Mouse (Mus musculus) CH12.LX (cell line): ENCODE data around the gene Prkca. TPM values are rescaled to one million over a fixed set of nuclear protein-coding genes. Genes with fewer than 3 reads are reported as not detected.

Experiments
- DNase-seq: peaks from one replicate; pipeline ENCODE4 v3.0.0-alpha.2; 2013; ENCODE audit errors: extremely low read depth
- H3K27ac ChIP-seq: 2 replicates; pipeline ENCODE4 v1.5.1; 2012; ENCODE audit warnings: low read depth, mild to moderate bottlenecking, control low read depth, moderate library complexity; ENCODE audit not compliant: insufficient read depth
- H3K27me3 ChIP-seq: replicated peaks from 2 replicates; pipeline ENCODE3; 2012; ENCODE audit warnings: inconsistent platforms
- H3K36me3 ChIP-seq, 2 experiments: replicated peaks in 1 of 2; 2 replicates each; pipeline versions ENCODE3 to v1.6.1; 2012; ENCODE audit warnings: inconsistent platforms in 1 of 2, low read length in 1 of 2, mild to moderate bottlenecking in 1 of 2, mixed read lengths in 1 of 2, moderate library complexity in 1 of 2; ENCODE audit not compliant: control insufficient read depth in 1 of 2, insufficient read depth in 1 of 2
- H3K4me1 ChIP-seq, 2 experiments: 2 replicates each; pipeline ENCODE4 v1.6.1; 2012; ENCODE audit warnings: inconsistent platforms in 1 of 2, moderate library complexity in 1 of 2; ENCODE audit not compliant: insufficient read depth in 2 of 2, control insufficient read depth in 1 of 2
- H3K4me2 ChIP-seq: 2 replicates; pipeline ENCODE4 v1.6.1; 2012; ENCODE audit warnings: low read depth, mild to moderate bottlenecking, control low read depth; ENCODE audit not compliant: poor library complexity, insufficient read depth, severe bottlenecking
- H3K4me3 ChIP-seq, 3 experiments: fragments of 150-350 bp in 1 of 3; sonication (generic) in 1 of 3; replicated peaks in 1 of 3; 2 replicates each; pipeline versions ENCODE3 to v1.5.1; 2011 to 2012; ENCODE audit warnings: low read depth in 2 of 3, low read length in 2 of 3, mild to moderate bottlenecking in 2 of 3, moderate library complexity in 2 of 3, control low read depth in 1 of 3, improper control_type of control experiment in 1 of 3, inconsistent platforms in 1 of 3, mixed read lengths in 1 of 3; ENCODE audit not compliant: poor library complexity in 1 of 3
- H3K79me2 ChIP-seq: replicated peaks from 2 replicates; pipeline ENCODE4 v1.6.1; 2012; ENCODE audit warnings: mild to moderate bottlenecking, moderate library complexity; ENCODE audit not compliant: control insufficient read depth, poor library complexity, insufficient read depth, severe bottlenecking; ENCODE audit errors: extremely low read depth
- H3K9ac ChIP-seq: 2 replicates; pipeline ENCODE4 v1.6.1; 2012; ENCODE audit warnings: low read depth, mild to moderate bottlenecking, control low read depth, moderate library complexity; ENCODE audit not compliant: insufficient read depth
- H3K9me3 ChIP-seq: replicated peaks from 2 replicates; pipeline ENCODE3; 2012; ENCODE audit warnings: low read length, inconsistent platforms, mixed read lengths
- BHLHE40 ChIP-seq: IDR thresholded peaks from 2 replicates; pipeline ENCODE4 v1.6.1; 2011; ENCODE audit warnings: mild to moderate bottlenecking, low read depth, low read length, improper control_type of control experiment
- CHD2 ChIP-seq: IDR thresholded peaks from 2 replicates; pipeline ENCODE4 v1.6.1; 2011; ENCODE audit warnings: low read length, improper control_type of control experiment
- CTCF ChIP-seq, 2 experiments: IDR thresholded peaks in 1 of 2; conservative IDR thresholded peaks in 1 of 2; 2 replicates each; pipeline ENCODE4 v1.5.1; 2011 to 2012; ENCODE audit warnings: low read depth in 2 of 2, low read length in 2 of 2, improper control_type of control experiment in 1 of 2, inconsistent platforms in 1 of 2, mild to moderate bottlenecking in 1 of 2, moderate library complexity in 1 of 2
- E2F4 ChIP-seq: IDR thresholded peaks from 2 replicates; pipeline ENCODE4 v1.6.1; 2011; ENCODE audit warnings: low read depth, low read length, improper control_type of control experiment; ENCODE audit not compliant: insufficient replicate concordance
- ELF1 ChIP-seq: IDR thresholded peaks from 2 replicates; pipeline ENCODE4 v1.6.1; 2014; ENCODE audit warnings: low read depth, mild to moderate bottlenecking, inconsistent platforms, low read length, improper control_type of control experiment
- EP300 ChIP-seq: IDR thresholded peaks from 2 replicates; pipeline ENCODE4 v1.6.1; 2011; ENCODE audit warnings: low read length, improper control_type of control experiment
- ETS1 ChIP-seq: conservative IDR thresholded peaks from 2 replicates; pipeline ENCODE4 v1.6.1; 2012; ENCODE audit warnings: low read depth, mild to moderate bottlenecking, inconsistent platforms, low read length, improper control_type of control experiment, moderate library complexity
- GABPA ChIP-seq: IDR thresholded peaks from 2 replicates; pipeline ENCODE4 v1.6.1; 2012; ENCODE audit warnings: low read depth, low read length, improper control_type of control experiment, inconsistent platforms; ENCODE audit not compliant: insufficient replicate concordance
- HCFC1 ChIP-seq: IDR thresholded peaks from 2 replicates; pipeline ENCODE4 v1.6.1; 2012; ENCODE audit warnings: low read depth, mild to moderate bottlenecking, inconsistent platforms, low read length, improper control_type of control experiment
- IRF4 ChIP-seq: IDR thresholded peaks from 2 replicates; pipeline ENCODE4 v1.6.1; 2014; ENCODE audit warnings: low read depth, mild to moderate bottlenecking, inconsistent platforms, low read length, improper control_type of control experiment
- JUND ChIP-seq: conservative IDR thresholded peaks from 2 replicates; pipeline ENCODE4 v1.6.1; 2011; ENCODE audit warnings: low read depth, low read length, improper control_type of control experiment
- KAT2A ChIP-seq: IDR thresholded peaks from 2 replicates; pipeline ENCODE4 v1.6.1; 2012; ENCODE audit warnings: low read length, improper control_type of control experiment, inconsistent platforms; ENCODE audit not compliant: insufficient replicate concordance
- MAFK ChIP-seq: IDR thresholded peaks from 2 replicates; pipeline ENCODE4 v1.6.1; 2011; ENCODE audit warnings: low read length, improper control_type of control experiment; ENCODE audit not compliant: insufficient replicate concordance
- MAX ChIP-seq: IDR thresholded peaks from 2 replicates; pipeline ENCODE4 v1.6.1; 2011; ENCODE audit warnings: low read length, improper control_type of control experiment
- MAZ ChIP-seq: IDR thresholded peaks from 2 replicates; pipeline ENCODE4 v1.6.1; 2012; ENCODE audit warnings: low read depth, mild to moderate bottlenecking, inconsistent platforms, low read length, improper control_type of control experiment, moderate library complexity
- MEF2A ChIP-seq: IDR thresholded peaks from 2 replicates; pipeline ENCODE4 v1.6.1; 2014; ENCODE audit warnings: low read depth, mild to moderate bottlenecking, inconsistent platforms, low read length, improper control_type of control experiment, borderline replicate concordance
- MXI1 ChIP-seq: IDR thresholded peaks from 2 replicates; pipeline ENCODE4 v1.6.1; 2011; ENCODE audit warnings: mild to moderate bottlenecking, low read depth, low read length, improper control_type of control experiment
- MYC ChIP-seq: IDR thresholded peaks from 2 replicates; pipeline ENCODE4 v1.6.1; 2011; ENCODE audit warnings: low read depth, mild to moderate bottlenecking, improper control_type of control experiment, low read length
- NELFE ChIP-seq: IDR thresholded peaks from 2 replicates; pipeline ENCODE4 v1.6.1; 2011; ENCODE audit warnings: low read depth, low read length, improper control_type of control experiment
- NRF1 ChIP-seq: IDR thresholded peaks from 2 replicates; pipeline ENCODE4 v1.6.1; 2014; ENCODE audit warnings: low read depth, mild to moderate bottlenecking, inconsistent platforms, low read length, improper control_type of control experiment, moderate library complexity
- PAX5 ChIP-seq: IDR thresholded peaks from 2 replicates; pipeline ENCODE4 v1.6.1; 2012; ENCODE audit warnings: low read length, inconsistent platforms, mixed read lengths
- POLR2A ChIP-seq: IDR thresholded peaks from 2 replicates; pipeline ENCODE4 v1.6.1; 2011; ENCODE audit warnings: low read depth, mild to moderate bottlenecking, improper control_type of control experiment, low read length
- POLR2AphosphoS2 ChIP-seq: IDR thresholded peaks from 2 replicates; pipeline ENCODE4 v1.6.1; 2011; ENCODE audit warnings: low read depth, low read length, improper control_type of control experiment
- RAD21 ChIP-seq: IDR thresholded peaks from 2 replicates; pipeline ENCODE4 v1.6.1; 2011; ENCODE audit warnings: low read depth, mild to moderate bottlenecking, low read length, improper control_type of control experiment, moderate library complexity
- SIN3A ChIP-seq: IDR thresholded peaks from 2 replicates; pipeline ENCODE4 v1.6.1; 2012; ENCODE audit warnings: low read length, improper control_type of control experiment, inconsistent platforms
- TBP ChIP-seq: conservative IDR thresholded peaks from 2 replicates; pipeline ENCODE4 v1.6.1; 2011; ENCODE audit warnings: low read depth, low read length, improper control_type of control experiment
- TCF12 ChIP-seq: IDR thresholded peaks from 2 replicates; pipeline ENCODE4 v1.6.1; 2014; ENCODE audit warnings: low read depth, mild to moderate bottlenecking, inconsistent platforms, low read length, improper control_type of control experiment
- UBTF ChIP-seq: IDR thresholded peaks from 2 replicates; pipeline ENCODE4 v1.6.1; 2012; ENCODE audit warnings: low read depth, mild to moderate bottlenecking, inconsistent platforms, low read length, improper control_type of control experiment, moderate library complexity
- USF1 ChIP-seq: IDR thresholded peaks from 2 replicates; pipeline ENCODE4 v1.6.1; 2014; ENCODE audit warnings: low read depth, mild to moderate bottlenecking, inconsistent platforms, low read length, improper control_type of control experiment
- USF2 ChIP-seq: conservative IDR thresholded peaks from 2 replicates; pipeline ENCODE4 v1.6.1; 2011; ENCODE audit warnings: low read depth, low read length, improper control_type of control experiment
- ZC3H11A ChIP-seq: IDR thresholded peaks from 2 replicates; pipeline ENCODE4 v1.6.1; 2012; ENCODE audit warnings: low read depth, mild to moderate bottlenecking, inconsistent platforms, low read length, improper control_type of control experiment
- ZKSCAN1 ChIP-seq: IDR thresholded peaks from 2 replicates; pipeline ENCODE4 v1.6.1; 2012; ENCODE audit warnings: low read depth, inconsistent platforms, low read length, improper control_type of control experiment, borderline replicate concordance
- ZMIZ1 ChIP-seq: IDR thresholded peaks from 2 replicates; pipeline ENCODE4 v1.6.1; 2012; ENCODE audit warnings: low read depth, mild to moderate bottlenecking, inconsistent platforms, low read length, improper control_type of control experiment
- ZNF384 ChIP-seq: IDR thresholded peaks from 2 replicates; pipeline ENCODE4 v1.6.1; 2012; ENCODE audit warnings: low read depth, low read length, improper control_type of control experiment, inconsistent platforms
- dilution Hi-C: fragments of 300-500 bp; cut with MboI; formaldehyde crosslinking; loops from 2 replicates; pipeline ENCODE4 v1.14.3; 2020; ENCODE audit warnings: low sequenced_read_pairs; ENCODE audit not compliant: extremely low pct_unique_long_range_greater_than_20kb, extremely low pct_ligation_motif_present
- in situ Hi-C: fragments of 300-500 bp; cut with MboI; formaldehyde crosslinking; loops from 3 replicates; pipeline ENCODE4 v1.14.3; 2019; ENCODE audit warnings: low sequenced_read_pairs, low pct_ligation_motif_present, low pct_unique_long_range_greater_than_20kb, mixed read lengths
- polyA plus RNA-seq: library from polyadenylated mRNA; unstranded; fragments of >175 nt; gene quantifications from 2 replicates; pipeline ENCODE4 v1.2.1, GENCODE M21; 2012; ENCODE audit warnings: low read depth; ENCODE audit not compliant: insufficient read length
- total RNA-seq, 2 experiments: library from RNA; depleted of rRNA; stranded (reverse); fragments of 300-350 nt in 1 of 2; fragments of >200 nt in 1 of 2; gene quantifications; 2 replicates each; pipeline ENCODE4 v1.2.3; 2012 to 2014

The Prkca gene
- total and polyA plus RNA-seq, 3 experiments, result 40.0 to 107 (median 43.7) TPM

GRCm38 (mm10) chr11:108249487-108249886 is 94.2 kb downstream of the Prkca start (continued):
- TF ChIP-seq TCF12, result 0 out of 2 replicates have a peak, but pooled peaks have one; percentile 58
- TF ChIP-seq ZKSCAN1, result no peak
- TF ChIP-seq ELF1, result peak; percentile 37; the same call in 1 of the 2 replicates
- TF ChIP-seq MAFK, result no peak
- no peak for TF ChIP-seq RAD21
- TF ChIP-seq ZNF384, result no peak; the same call in 1 of the 2 replicates
- no peak for TF ChIP-seq KAT2A
- no peak for TF ChIP-seq ZC3H11A
- TF ChIP-seq TBP, result peak; percentile 65; the same call in 1 of the 2 replicates
- TF ChIP-seq MYC, result peak; percentile 60; the same call in 1 of the 2 replicates
- TF ChIP-seq USF2, result no peak
- no peak for TF ChIP-seq POLR2AphosphoS2
- no peak for TF ChIP-seq CHD2
- peak; percentile 60 for TF ChIP-seq ETS1
- TF ChIP-seq USF1, result no peak
- no peak for TF ChIP-seq CTCF (conservative IDR thresholded peaks at IDR 0.05 in 1 of 2, IDR thresholded peaks at IDR 0.05 in 1 of 2; ENCODE audit: low read depth in 2 of 2, low read length in 2 of 2)
- TF ChIP-seq PAX5, result no peak
- no peak; the same call in 1 of the 2 replicates for TF ChIP-seq NRF1
- no peak for TF ChIP-seq POLR2A
- TF ChIP-seq UBTF, result 0 out of 2 replicates have a peak, but pooled peaks have one; percentile 39

- dilution Hi-C loops, result no loop called here
- no peak overlapping the region for H3K4me3 ChIP-seq
- peak overlapping the region; percentile 90 for H3K27ac ChIP-seq
- H3K4me1 ChIP-seq, result peaks cover 55 to 99% of the 10 kb centered on the region in 2 experiments
- DNase-seq, result peak; percentile 81
- no peaks in the 10 kb centered on the region for H3K9me3 ChIP-seq
- no peaks in the 10 kb centered on the region for H3K27me3 ChIP-seq
- peaks cover 31% of the 10 kb centered on the region for H3K79me2 ChIP-seq
- H3K9ac ChIP-seq, result peak overlapping the region; percentile 64
- peak overlapping the region; percentile 86 for H3K4me2 ChIP-seq
- H3K36me3 ChIP-seq, result peaks cover 0 to 16% of the 10 kb centered on the region in 2 experiments
- in situ Hi-C loops, result no loop called here
- TF ChIP-seq MAFK (0 out of 2 replicates have a peak, but pooled peaks have one; percentile 34), MXI1 (no peak; the same call in 1 of the 2 replicates), TBP (no peak; the same call in 1 of the 2 replicates), ZNF384 (peak; percentile 89), MAZ (peak; percentile 75; the same call in 1 of the 2 replicates), KAT2A (0 out of 2 replicates have a peak, but pooled peaks have one; percentile 59), ETS1 (peak; percentile 41), EP300 (peak; percentile 74), USF1 (no peak), HCFC1 (no peak; the same call in 1 of the 2 replicates), MAX (peak; percentile 78), NRF1 (no peak; the same call in 1 of the 2 replicates), ZMIZ1 (peak; percentile 83), NELFE (no peak; the same call in 1 of the 2 replicates), USF2 (no peak), POLR2A (peak; percentile 25; the same call in 1 of the 2 replicates), GABPA (no peak), MEF2A (peak; percentile 34; the same call in 1 of the 2 replicates), IRF4 (no peak), JUND (peak; percentile 8; the same call in 1 of the 2 replicates), BHLHE40 (no peak; the same call in 1 of the 2 replicates), RAD21 (no peak; the same call in 1 of the 2 replicates), TCF12 (peak; percentile 65; the same call in 1 of the 2 replicates), E2F4 (no peak), SIN3A (no peak; the same call in 1 of the 2 replicates), UBTF (no peak), ELF1 (peak; percentile 20; the same call in 1 of the 2 replicates), CHD2 (peak; percentile 84; the same call in 1 of the 2 replicates)
Measured at GRCm38 (mm10) chr11:108249047-108249403, 94.7 kb downstream of the Prkca start.
